Mouse (Mus musculus) heart, postnatal 0 days (tissue): ENCODE measurements around the gene Cd7. TPM values are rescaled to one million over a fixed set of nuclear protein-coding genes. Genes with fewer than 3 reads are reported as not detected.

Experiments used
- ATAC-seq: fragments of 200-750 bp; cut with Nextera tagmentation; 2 replicates; pipeline ENCODE4 v1.8.0; 2017; ENCODE audit warnings: low read depth, moderate number of reproducible peaks, moderate library complexity; ENCODE audit not compliant: insufficient read depth
- DNase-seq: peaks from one replicate; pipeline ENCODE4 v3.0.0-alpha.2; 2016; ENCODE audit warnings: low spot score
- H3K27ac ChIP-seq: fragments of 300-500 bp; sonication (generic); 2 replicates; pipeline ENCODE4 v1.5.1; 2014; ENCODE audit warnings: low read depth, mild to moderate bottlenecking
- H3K27me3 ChIP-seq: fragments of 300-500 bp; sonication (generic); 2 replicates; pipeline ENCODE4 v1.6.1; 2014; ENCODE audit warnings: low read length, mixed read lengths; ENCODE audit not compliant: control insufficient read depth, insufficient read depth
- H3K36me3 ChIP-seq: fragments of 300-500 bp; sonication (generic); replicated peaks from 2 replicates; pipeline ENCODE4 v1.6.1; 2014; ENCODE audit warnings: low read length, mixed read lengths; ENCODE audit not compliant: control insufficient read depth, insufficient read depth
- H3K4me1 ChIP-seq: fragments of 300-500 bp; sonication (generic); 2 replicates; pipeline ENCODE4 v1.6.1; 2014; ENCODE audit warnings: antibody characterized with exemption; ENCODE audit not compliant: control insufficient read depth, insufficient read depth
- H3K4me2 ChIP-seq: fragments of 300-500 bp; sonication (generic); 2 replicates; pipeline ENCODE4 v1.6.1; 2014; ENCODE audit warnings: low read depth, mild to moderate bottlenecking, low read length, moderate library complexity
- H3K4me3 ChIP-seq: fragments of 300-500 bp; sonication (generic); 2 replicates; pipeline ENCODE4 v1.5.1; 2014; ENCODE audit warnings: low read depth, low read length
- H3K9ac ChIP-seq: fragments of 300-500 bp; sonication (generic); replicated peaks from 2 replicates; pipeline ENCODE4 v1.6.1; 2014; ENCODE audit warnings: low read depth, low read length, mixed read lengths
- H3K9me3 ChIP-seq: fragments of 300-500 bp; sonication (generic); replicated peaks from 2 replicates; pipeline ENCODE4 v1.6.1; 2016; ENCODE audit warnings: low read length; ENCODE audit not compliant: control insufficient read depth
- CTCF ChIP-seq: IDR thresholded peaks from 2 replicates; pipeline ENCODE4 v1.5.1; 2016; ENCODE audit warnings: antibody characterized with exemption, control low read depth, low read depth
- EP300 ChIP-seq: IDR thresholded peaks from 2 replicates; pipeline ENCODE4 v1.6.1; 2016; ENCODE audit warnings: antibody characterized with exemption, low read depth
- WGBS: fragments of 180-500 bp; shearing (Covaris S2); extraction: QIAGEN DNeasy Blood & Tissue Kit; methylation state at CpG from one replicate; pipeline ENCODE4 v1.1.7; 2014; 5-methylcytosine and 5-hydroxymethylcytosine counted together
- polyA plus RNA-seq: library from polyadenylated mRNA; unstranded; fragments of >200 nt; fragmentation: Nextera tagmentation; extraction: Ambion mirVana; gene quantifications from 2 replicates; pipeline ENCODE4 v1.2.1, GENCODE M21; 2015
- total RNA-seq: library from RNA; depleted of rRNA; stranded (reverse); fragments of >200 nt; gene quantifications from 2 replicates; pipeline ENCODE4 v1.2.3, GENCODE M21; 2014; ENCODE audit warnings: low replicate concordance

Cd7 gene
- total and polyA plus RNA-seq, 2 experiments from 2014 or later: not detected

GRCm38 (mm10) chr11:120993080-120993479, 46.1 kb downstream of the Cd7 start:
- ATAC-seq: no peak
- 96% methylated on average over 3 of the region's 3 CpGs for WGBS

GRCm38 (mm10) chr11:120991791-120992190, 47.4 kb downstream of the Cd7 start:
- no peak for ATAC-seq
- TF ChIP-seq CTCF (no peak), EP300 (no peak)

More at GRCm38 (mm10) chr11:120993080-120993479, 46.1 kb downstream of the Cd7 start:
- H3K4me1 ChIP-seq: peaks cover 27% of the 10 kb centered on the region
- no peak overlapping the region for H3K4me3 ChIP-seq
- H3K27me3 ChIP-seq: no peaks in the 10 kb centered on the region
- H3K4me2 ChIP-seq: no peak overlapping the region
- H3K9ac ChIP-seq: no peak overlapping the region
- no peak for DNase-seq
- H3K36me3 ChIP-seq: no peaks in the 10 kb centered on the region
- no peak overlapping the region for H3K27ac ChIP-seq
- no peaks in the 10 kb centered on the region for H3K9me3 ChIP-seq
- TF ChIP-seq CTCF: no peak
- TF ChIP-seq EP300: no peak

GRCm38 (mm10) chr11:120990951-120991526, 48.2 kb downstream of the Cd7 start, which contains the start of gene Csnk1d:
Gene Csnk1d, minus strand, starts transcription at chr11:120991330.
- TF ChIP-seq EP300 (peak; percentile 75; the same call in 1 of the 2 replicates), CTCF (peak; percentile 7; the same call in 1 of the 2 replicates)
- H3K4me2 ChIP-seq: peak within 1 kb of the TSS; percentile 76
- ATAC-seq (peak; percentile 94), DNase-seq (peak; percentile 93)
- 0% methylated on average over 57 of the region's 59 CpGs for WGBS
- peak within 1 kb of the TSS; percentile 98 for H3K27ac ChIP-seq
- H3K36me3 ChIP-seq: peaks cover 5% of the 10 kb centered on the region; the same call in 1 of the 2 replicates
- H3K9ac ChIP-seq: peak within 1 kb of the TSS; percentile 100
- no peaks in the 10 kb centered on the region for H3K9me3 ChIP-seq
- H3K4me3 ChIP-seq: peak within 1 kb of the TSS; percentile 99
- H3K4me1 ChIP-seq: peaks cover 35% of the 10 kb centered on the region
- H3K27me3 ChIP-seq: no peaks in the 10 kb centered on the region

More at GRCm38 (mm10) chr11:120991791-120992190, 47.4 kb downstream of the Cd7 start:
- H3K27me3 ChIP-seq: no peaks in the 10 kb centered on the region
- peaks cover 35% of the 10 kb centered on the region for H3K4me1 ChIP-seq
- no peak for DNase-seq
- H3K36me3 ChIP-seq: 0 out of 2 replicates have a peak, but pooled peaks cover 1% of the 10 kb centered on the region
- peak overlapping the region; percentile 98 for H3K27ac ChIP-seq
- 34% methylated on average over 3 of the region's 3 CpGs for WGBS
- H3K9ac ChIP-seq: peak overlapping the region; percentile 49; the same call in 1 of the 2 replicates
- peak overlapping the region; percentile 99 for H3K4me3 ChIP-seq
- no peaks in the 10 kb centered on the region for H3K9me3 ChIP-seq
- peak overlapping the region; percentile 63 for H3K4me2 ChIP-seq

DNA sequence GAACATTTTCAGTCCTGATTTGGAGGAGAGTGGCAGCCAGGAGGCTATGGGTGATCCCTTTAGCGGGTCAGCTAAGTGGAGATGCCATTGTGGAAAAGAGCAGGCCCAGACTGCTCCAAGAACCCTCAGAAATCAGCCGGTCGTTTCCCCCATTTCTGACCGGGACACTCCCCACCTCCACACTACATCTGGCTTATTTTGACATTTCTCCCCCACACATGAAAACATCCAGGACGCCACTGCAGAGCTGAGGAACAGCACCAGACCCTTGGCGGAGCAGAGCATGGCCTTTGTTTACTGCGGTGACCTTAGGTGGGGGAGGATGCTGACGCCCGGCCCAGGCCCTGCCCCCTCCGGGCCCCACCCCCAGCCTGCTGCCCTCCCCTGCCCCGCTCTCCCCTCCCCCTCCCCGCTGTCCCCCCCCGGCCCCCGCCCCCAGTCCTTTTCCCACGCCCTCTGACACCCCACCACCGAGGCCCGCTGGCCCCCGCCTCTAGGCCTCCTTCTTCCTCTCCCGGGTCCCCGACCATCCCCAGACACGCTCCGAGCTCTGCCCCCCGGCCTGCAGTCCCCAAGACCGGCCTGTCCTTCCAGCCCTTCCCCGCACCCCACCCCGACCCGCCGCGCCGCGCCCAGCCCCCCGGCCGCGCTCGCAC, 49.0 kb downstream of the Cd7 start:
- Histone ChIP-seq H3K4me2 (peak overlapping the region; percentile 76), H3K4me3 (peak overlapping the region; percentile 99), H3K4me1 (peaks cover 31% of the 10 kb centered on the region), H3K27me3 (no peaks in the 10 kb centered on the region), H3K9me3 (no peaks in the 10 kb centered on the region), H3K36me3 (peaks cover 13% of the 10 kb centered on the region), H3K27ac (peak overlapping the region; percentile 98), H3K9ac (peak overlapping the region; percentile 100)
- 1% methylated on average over 22 of the region's 35 CpGs for WGBS
- ATAC-seq: peak; percentile 45
- peak; percentile 41 for DNase-seq
- TF ChIP-seq EP300 (no peak), CTCF (no peak)

DNA sequence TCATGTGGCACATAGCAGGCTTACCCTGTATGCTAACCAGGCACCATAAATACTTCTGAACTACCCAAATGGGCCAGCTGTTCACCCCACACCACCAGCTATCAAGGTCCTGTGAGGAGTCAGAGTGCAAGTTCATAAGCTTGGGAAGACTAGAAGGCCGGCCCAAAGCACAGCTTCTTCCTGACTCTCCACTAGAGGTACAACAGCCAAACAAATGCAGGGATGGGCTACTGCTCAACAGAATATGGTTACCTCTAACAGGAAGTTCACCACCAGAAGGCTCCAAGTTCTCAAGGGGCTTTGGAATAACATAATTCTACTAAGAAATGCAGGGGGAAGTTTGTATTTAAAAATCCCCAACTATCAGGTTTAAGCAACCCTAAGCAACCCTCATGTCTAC, 49.7 kb downstream of the Cd7 start:
- WGBS: 14% methylated on average over 1 of the region's 1 CpGs
- ATAC-seq: no peak
- peaks cover 13% of the 10 kb centered on the region for H3K36me3 ChIP-seq
- H3K27ac ChIP-seq: peak overlapping the region; percentile 98; the same call in 1 of the 2 replicates
- TF ChIP-seq CTCF: no peak
- no peak for TF ChIP-seq EP300
- peaks cover 37% of the 10 kb centered on the region for H3K4me1 ChIP-seq
- no peak for DNase-seq
- H3K4me2 ChIP-seq: peak overlapping the region; percentile 76
- no peaks in the 10 kb centered on the region for H3K27me3 ChIP-seq
- H3K9me3 ChIP-seq: no peaks in the 10 kb centered on the region
- H3K9ac ChIP-seq: peak overlapping the region; percentile 100; the same call in 1 of the 2 replicates
- peak overlapping the region; percentile 99 for H3K4me3 ChIP-seq
